Mouse (Mus musculus) embryo, embryonic 11.5 days (tissue): ENCODE data around the gene Nmb.

Experiments used
- DNase-seq: peaks from one replicate; pipeline ENCODE4 v3.0.0-alpha.2; 2012; ENCODE audit warnings: low read depth, low spot score

The Nmb gene

DNA sequence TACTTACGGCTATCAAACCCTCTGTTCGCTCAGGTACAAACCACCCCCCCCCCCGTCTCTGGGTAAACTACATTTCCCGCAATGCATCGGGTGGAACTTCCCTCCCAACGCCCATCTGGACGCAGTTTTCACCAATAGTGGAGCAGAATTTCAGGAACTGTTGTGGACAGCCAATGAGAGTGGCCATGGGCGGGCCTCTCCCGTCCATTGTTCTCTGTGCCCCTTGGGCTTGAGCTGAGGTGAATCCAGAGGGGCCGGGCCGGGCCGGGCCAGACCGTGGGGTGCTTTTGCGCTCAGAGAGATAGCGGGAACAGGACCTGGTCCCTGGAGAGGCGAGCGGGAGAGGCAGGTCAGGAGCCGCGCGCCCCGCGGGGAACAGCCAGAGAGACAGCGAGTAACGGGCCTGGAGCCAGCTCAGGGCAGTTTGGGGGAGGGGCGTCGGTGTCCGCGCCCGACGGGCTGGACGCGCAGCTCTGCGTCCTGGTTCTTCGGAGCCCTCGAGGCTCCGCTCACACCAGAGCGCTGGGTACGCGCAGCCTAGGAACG, 44.1 kb downstream of the Nmb start, which contains the start of gene Zscan2:
Gene Zscan2 (plus strand): TSS at position 192 of the 546 bp plus-strand sequence.
- DNase-seq: peak; percentile 90

- DNase-seq: peak; percentile 61
These were observed 44.6 kb downstream of the Nmb start for GRCm38 (mm10) chr7:80860227-80860626.

GRCm38 (mm10) chr7:80857181-80857580, 47.7 kb downstream of the Nmb start:
- peak; percentile 54 for DNase-seq

DNA sequence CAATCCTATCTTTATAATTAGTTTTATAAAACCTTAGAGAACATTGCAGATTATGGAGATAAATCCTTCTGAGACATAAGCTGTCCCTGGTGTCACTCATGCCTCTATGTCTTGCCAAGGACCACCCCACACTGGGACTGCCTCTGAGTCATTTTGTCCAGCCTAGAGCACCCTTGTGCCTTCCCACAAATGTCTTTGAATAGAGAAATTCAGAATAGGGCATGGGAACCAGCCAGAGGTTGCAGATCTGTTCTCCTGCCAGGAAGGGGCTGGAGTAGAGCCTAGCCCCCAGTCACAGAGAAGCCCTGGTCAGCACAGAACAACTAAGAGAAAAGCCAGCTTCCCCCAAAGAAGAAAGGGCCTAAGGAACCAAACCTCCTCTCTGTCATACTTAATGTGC, 49.6 kb downstream of the Nmb start:
- DNase-seq: no peak

DNA sequence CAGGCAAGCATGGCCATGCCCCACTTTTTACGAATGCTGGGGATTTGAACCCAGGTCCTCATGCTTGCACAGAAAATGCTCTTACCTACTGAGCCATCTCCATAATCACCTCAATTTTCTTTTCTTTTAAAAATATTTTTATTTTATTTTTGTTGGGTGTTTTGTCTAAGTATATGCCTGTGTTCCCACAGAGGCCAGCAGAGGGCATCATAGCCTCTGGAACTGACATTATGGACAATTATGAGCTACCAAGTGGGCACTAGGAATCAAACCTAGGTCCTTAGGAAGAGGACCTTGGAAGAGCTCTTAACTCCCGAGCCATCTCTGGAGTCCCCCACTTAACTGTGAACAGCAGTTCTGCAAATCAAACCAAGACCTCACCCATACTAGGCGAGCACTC, 51.7 kb downstream of the Nmb start:
- DNase-seq: no peak
